Mouse (Mus musculus): Measurements from ENCODE around the gene Rasgef1c.

The Rasgef1c gene

GRCm38 (mm10) chr11:50022085-50022484, 120.5 kb downstream of the Rasgef1c start:
- in situ Hi-C loops (cut with MboI, MseI) = no loop called here

GRCm38 (mm10) chr11:50024445-50024832, 122.8 kb downstream of the Rasgef1c start:
- in situ Hi-C loops (cut with MboI, MseI) = no loop called here

DNA sequence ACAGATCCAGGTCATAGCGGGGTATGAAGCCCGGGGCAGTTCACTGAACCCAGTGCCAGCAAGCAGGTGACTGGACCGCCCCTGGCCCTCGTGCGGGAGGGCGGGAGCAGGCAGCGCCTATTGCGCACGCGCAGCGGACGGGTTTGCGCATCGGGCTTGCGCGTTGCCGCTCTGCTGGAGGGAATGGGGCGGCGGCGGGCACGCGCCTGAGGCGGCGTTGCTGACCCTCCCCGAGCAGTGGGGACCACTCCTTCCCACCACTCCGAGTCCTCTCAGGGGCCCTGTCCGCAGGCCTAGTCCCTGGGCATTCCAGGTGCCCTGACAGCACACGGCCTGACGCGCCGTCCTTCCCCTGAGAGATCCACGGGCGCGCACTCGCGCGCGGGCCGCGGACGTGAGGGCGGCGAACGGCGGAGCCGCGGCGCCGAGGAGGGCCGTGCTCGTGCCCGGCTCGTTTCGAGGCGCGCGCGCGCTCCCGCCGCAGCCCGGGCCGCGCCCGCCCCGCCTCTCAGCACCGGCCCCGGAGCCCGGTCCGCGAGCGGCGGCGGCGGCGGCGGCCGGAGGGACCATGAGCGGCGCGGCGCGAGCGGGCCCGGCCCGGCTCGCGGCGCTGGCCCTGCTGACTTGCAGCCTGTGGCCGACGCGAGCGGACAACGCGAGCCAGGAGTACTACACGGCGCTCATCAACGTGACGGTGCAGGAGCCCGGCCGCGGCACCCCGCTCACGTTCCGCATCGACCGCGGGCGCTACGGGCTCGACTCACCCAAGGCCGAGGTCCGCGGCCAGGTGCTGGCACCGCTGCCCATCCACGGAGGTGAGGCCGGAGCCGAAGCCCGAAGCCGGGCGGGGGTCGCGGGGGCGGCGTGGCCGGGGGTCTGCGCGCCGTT, 123.4 kb downstream of the Rasgef1c start, which contains the start of gene Rnf130:
Gene Rnf130, plus strand, starts transcription at position 514 of the 888 bp plus-strand sequence.
- in situ Hi-C loops (cut with MboI, MseI) = no loop called here

DNA sequence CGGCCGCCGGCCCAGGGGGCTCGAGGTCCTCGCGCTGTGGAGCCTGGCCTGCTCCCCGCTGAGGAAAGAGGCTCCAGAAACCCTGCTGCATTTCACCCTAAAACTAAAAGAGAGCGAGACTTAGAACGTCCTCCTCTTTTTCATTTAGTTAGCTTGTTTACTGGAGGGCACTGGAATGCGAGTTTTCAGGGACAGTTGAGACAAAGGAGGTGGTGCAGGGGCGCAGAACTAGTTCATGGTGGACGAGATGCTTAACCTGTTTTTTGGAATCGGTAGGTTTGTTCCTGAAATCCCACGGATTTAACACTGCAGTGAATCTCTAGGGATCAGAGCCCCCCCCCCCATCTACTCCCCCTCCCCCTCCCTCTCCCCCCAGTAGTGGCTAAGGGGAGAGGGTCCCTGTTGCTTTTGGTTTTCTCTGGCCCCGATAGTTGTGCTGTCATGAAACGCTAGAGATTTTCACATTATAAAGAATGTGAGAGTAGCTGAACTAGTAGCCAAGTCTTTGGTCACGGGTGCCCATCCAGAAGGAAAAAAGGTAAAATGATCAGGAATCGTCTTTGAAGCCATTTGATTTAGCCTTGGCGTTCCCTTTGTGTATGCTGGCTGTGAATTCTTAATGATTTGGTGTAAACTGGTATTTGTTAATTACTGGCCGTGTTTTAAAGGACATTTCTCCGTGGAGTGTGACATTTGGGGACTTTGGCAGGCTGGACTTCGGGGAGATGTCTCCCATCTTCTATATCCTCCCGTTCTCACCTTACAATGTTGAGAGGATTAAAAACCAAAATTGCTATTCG, 124.3 kb downstream of the Rasgef1c start:
- in situ Hi-C loops (cut with MboI, MseI) = no loop called here

GRCm38 (mm10) chr11:50026521-50027090, 125.0 kb downstream of the Rasgef1c start:
- in situ Hi-C loops (cut with MboI, MseI) = no loop called here

- in situ Hi-C loops (cut with MboI, MseI) = no loop called here
Measured at GRCm38 (mm10) chr11:50028416-50028815, 126.8 kb downstream of the Rasgef1c start.
